In genomic region chr8:109563881-109564280, GRCm38 (mm10) we compare ENCODE assay signal across 11 mouse cellular contexts. TPM values are rescaled to one million over a fixed set of nuclear protein-coding genes. Genes with fewer than 3 reads are reported as not detected.
DNase-seq lines count a peak whose midpoint lies in the region; ATAC-seq lines count a peak whose summit lies in the region.
"Had no signal": no experiment of that assay in that cellular context is flagged by ENCODE, and none has a peak within 500 bp of the region (broad histone marks: within the 10 kb centered on the region; RNA-seq: fewer than 3 reads in every experiment).

No protein-coding gene starts in this region.

- no peak overlapping the region for H3K9ac ChIP-seq in heart, embryonic 15.5 days
- H3K9ac ChIP-seq in midbrain, embryonic 14.5 days (replicated peaks; ENCODE audit: low read length) = no peak overlapping the region
- no peak overlapping the region for H3K9ac ChIP-seq in midbrain, embryonic 16.5 days (ENCODE audit: low read depth, low read length)
- H3K9ac ChIP-seq in intestine, embryonic 16.5 days (ENCODE audit: low read depth, low read length) = no peak overlapping the region

- DNase-seq in heart, postnatal 4 days = no peak
- no peak for DNase-seq in midbrain, embryonic 14.5 days
- no peak for DNase-seq in adipocyte (ENCODE audit: low spot score)
- DNase-seq in right cerebral cortex, postnatal 36 days (ENCODE audit: low spot score in 2 of 2) = no peak

- no peaks in the 10 kb centered on the region for H3K9me3 ChIP-seq in heart, embryonic 15.5 days (replicated peaks)
- H3K9me3 ChIP-seq in midbrain, embryonic 14.5 days (ENCODE audit: control insufficient read depth, low read length) = no peaks in the 10 kb centered on the region
- no peaks in the 10 kb centered on the region for H3K9me3 ChIP-seq in midbrain, embryonic 16.5 days (replicated peaks; ENCODE audit: control insufficient read depth, low read length, poor library complexity, severe bottlenecking)
- no peaks in the 10 kb centered on the region for H3K9me3 ChIP-seq in intestine, embryonic 16.5 days (ENCODE audit: control insufficient read depth, low read length)
- H3K9me3 ChIP-seq: heart, embryonic 10.5 days; midbrain, embryonic 12.5 days had no signal

- H3K36me3 ChIP-seq in heart, embryonic 15.5 days = peaks cover 38% of the 10 kb centered on the region
- H3K36me3 ChIP-seq in midbrain, embryonic 14.5 days (ENCODE audit: control insufficient read depth, insufficient read depth, low read length) = peaks cover 39% of the 10 kb centered on the region
- H3K36me3 ChIP-seq in midbrain, embryonic 16.5 days (ENCODE audit: control insufficient read depth, insufficient read depth, low read length) = peaks cover 28% of the 10 kb centered on the region
- H3K36me3 ChIP-seq in intestine, embryonic 16.5 days (ENCODE audit: control insufficient read depth, insufficient read depth, low read length) = no peaks in the 10 kb centered on the region; the same call in 1 of the 2 replicates

- 74% methylated on average over 2 of the region's 2 CpGs for WGBS in heart, embryonic 15.5 days
- 75% methylated on average over 2 of the region's 2 CpGs for WGBS in midbrain, embryonic 14.5 days
- WGBS in midbrain, embryonic 16.5 days = 73% methylated on average over 2 of the region's 2 CpGs
- 86% methylated on average over 2 of the region's 2 CpGs for WGBS in intestine, embryonic 16.5 days

- no peak overlapping the region for H3K27ac ChIP-seq in heart, embryonic 15.5 days
- H3K27ac ChIP-seq in midbrain, embryonic 14.5 days (replicated peaks; ENCODE audit: low read depth, low read length) = no peak overlapping the region
- H3K27ac ChIP-seq in midbrain, embryonic 16.5 days (ENCODE audit: low read length) = no peak overlapping the region
- no peak overlapping the region for H3K27ac ChIP-seq in intestine, embryonic 16.5 days (ENCODE audit: low read length)
- H3K27ac ChIP-seq: midbrain, embryonic 12.5 days had no signal

- no peak for ATAC-seq in heart, embryonic 15.5 days (replicated peaks; ENCODE audit: insufficient number of reproducible peaks, insufficient read depth, low FRiP score, low read depth)
- no peak for ATAC-seq in midbrain, embryonic 14.5 days (ENCODE audit: low FRiP score, low TSS enrichment)
- no peak for ATAC-seq in midbrain, embryonic 16.5 days
- no peak for ATAC-seq in intestine, embryonic 16.5 days
- ATAC-seq in neutrophil, adult 5-6 weeks (ENCODE audit: extremely low read depth, insufficient number of reproducible peaks, low FRiP score, poor library complexity, severe bottlenecking) = peak; percentile 27; the same call in 1 of the 2 replicates

- peaks cover 13% of the 10 kb centered on the region for H3K4me1 ChIP-seq in heart, embryonic 15.5 days (replicated peaks)
- peaks cover 14% of the 10 kb centered on the region for H3K4me1 ChIP-seq in midbrain, embryonic 14.5 days (ENCODE audit: control insufficient read depth, insufficient read depth, low read length)
- H3K4me1 ChIP-seq in midbrain, embryonic 16.5 days (ENCODE audit: control insufficient read depth, insufficient read depth, low read length) = peaks cover 15% of the 10 kb centered on the region
- peaks cover 7% of the 10 kb centered on the region for H3K4me1 ChIP-seq in intestine, embryonic 16.5 days (ENCODE audit: control insufficient read depth, insufficient read depth, low read length)

- H3K4me2 ChIP-seq in heart, embryonic 15.5 days = peak overlapping the region; percentile 81; the same call in 1 of the 2 replicates
- H3K4me2 ChIP-seq in midbrain, embryonic 14.5 days (ENCODE audit: low read length) = peak overlapping the region; percentile 79; the same call in 1 of the 2 replicates
- no peak overlapping the region for H3K4me2 ChIP-seq in midbrain, embryonic 16.5 days (ENCODE audit: low read length)
- H3K4me2 ChIP-seq in intestine, embryonic 16.5 days (ENCODE audit: low read depth, low read length) = peak overlapping the region; percentile 77; the same call in 1 of the 2 replicates

- H3K27me3 ChIP-seq in heart, embryonic 15.5 days = no peaks in the 10 kb centered on the region
- H3K27me3 ChIP-seq in midbrain, embryonic 14.5 days (ENCODE audit: control insufficient read depth, insufficient read depth, low read length) = no peaks in the 10 kb centered on the region
- H3K27me3 ChIP-seq in midbrain, embryonic 16.5 days (ENCODE audit: control insufficient read depth, insufficient read depth, low read depth, low read length) = no peaks in the 10 kb centered on the region
- H3K27me3 ChIP-seq in intestine, embryonic 16.5 days (replicated peaks; ENCODE audit: control insufficient read depth, insufficient read depth, low read length) = no peaks in the 10 kb centered on the region
- H3K27me3 ChIP-seq: midbrain, embryonic 12.5 days had no signal

- H3K4me3 ChIP-seq in heart, embryonic 15.5 days = no peak overlapping the region
- no peak overlapping the region for H3K4me3 ChIP-seq in midbrain, embryonic 14.5 days (replicated peaks; ENCODE audit: low read depth, low read length)
- no peak overlapping the region for H3K4me3 ChIP-seq in midbrain, embryonic 16.5 days (ENCODE audit: low read depth, low read length)
- no peak overlapping the region for H3K4me3 ChIP-seq in intestine, embryonic 16.5 days (ENCODE audit: low read length)

RNA-seq across cellular contexts. Expression of gene Dhx38, which starts 1.8 kb away (rescaled TPM):
- polyA plus RNA-seq in heart, embryonic 15.5 days (2015; fragmentation: Nextera tagmentation; extraction: Ambion mirVana) = 11.4 and 16.4 TPM in 2 replicates
- total RNA-seq in heart, postnatal 4 days (2021) = 10 to 100 TPM; 18.7 to 19.9 TPM
- polyA plus RNA-seq in midbrain, embryonic 14.5 days (2014; fragmentation: Nextera tagmentation; extraction: Ambion mirVana) = 15.6 and 15.8 TPM in 2 replicates
- 17.9 and 18.5 TPM in 2 replicates for polyA plus RNA-seq in midbrain, embryonic 16.5 days (2015; fragmentation: Nextera tagmentation; extraction: Ambion mirVana)
- 19.9 and 21.2 TPM in 2 replicates for polyA plus RNA-seq in intestine, embryonic 16.5 days (2015; fragmentation: Nextera tagmentation; extraction: Ambion mirVana)
- total RNA-seq in neutrophil, adult 5-6 weeks (2017) = 101 and 103 TPM in 2 replicates

RNA-seq across cellular contexts. Expression of gene Txnl4b, which starts 1.8 kb away (rescaled TPM):
- polyA plus RNA-seq in heart, embryonic 15.5 days (2015; fragmentation: Nextera tagmentation; extraction: Ambion mirVana) = 16.8 and 17.9 TPM in 2 replicates
- 1 to 10 TPM; 5.6 to 6.7 TPM for total RNA-seq in heart, postnatal 4 days (2021)
- 27.6 and 33.3 TPM in 2 replicates for polyA plus RNA-seq in midbrain, embryonic 14.5 days (2014; fragmentation: Nextera tagmentation; extraction: Ambion mirVana)
- 28.0 and 28.9 TPM in 2 replicates for polyA plus RNA-seq in midbrain, embryonic 16.5 days (2015; fragmentation: Nextera tagmentation; extraction: Ambion mirVana)
- 21.4 and 22.4 TPM in 2 replicates for polyA plus RNA-seq in intestine, embryonic 16.5 days (2015; fragmentation: Nextera tagmentation; extraction: Ambion mirVana)
- total RNA-seq in neutrophil, adult 5-6 weeks (2017) = 33.9 and 37.8 TPM in 2 replicates

RNA-seq across cellular contexts. Expression of gene Hp, which starts 15.1 kb away (rescaled TPM):
- polyA plus RNA-seq in heart, embryonic 15.5 days (2015; fragmentation: Nextera tagmentation; extraction: Ambion mirVana) = 1.9 and 5.2 TPM in 2 replicates
- 1 to 10 TPM in 1 of 2 experiments, under 1 TPM in 1; 0.99 to 1.2 TPM for total RNA-seq in heart, postnatal 4 days (2021)
- not detected in 2 replicates for polyA plus RNA-seq in midbrain, embryonic 14.5 days (2014; fragmentation: Nextera tagmentation; extraction: Ambion mirVana)
- 0.17 and 0.40 TPM in 2 replicates for polyA plus RNA-seq in midbrain, embryonic 16.5 days (2015; fragmentation: Nextera tagmentation; extraction: Ambion mirVana)
- polyA plus RNA-seq in intestine, embryonic 16.5 days (2015; fragmentation: Nextera tagmentation; extraction: Ambion mirVana) = 1.9 and 2.8 TPM in 2 replicates
- total RNA-seq in neutrophil, adult 5-6 weeks (2017) = 873 and 967 TPM in 2 replicates
- total RNA-seq: layer of hippocampus, adult 18-20 months had no signal

RNA-seq across cellular contexts. Expression of gene Dhodh, which starts 44.6 kb away (rescaled TPM):
- polyA plus RNA-seq in heart, embryonic 15.5 days (2015; fragmentation: Nextera tagmentation; extraction: Ambion mirVana) = 33.7 and 39.7 TPM in 2 replicates
- 10 to 100 TPM; 19.6 to 23.1 TPM for total RNA-seq in heart, postnatal 4 days (2021)
- polyA plus RNA-seq in midbrain, embryonic 14.5 days (2014; fragmentation: Nextera tagmentation; extraction: Ambion mirVana) = 28.7 and 31.1 TPM in 2 replicates
- polyA plus RNA-seq in midbrain, embryonic 16.5 days (2015; fragmentation: Nextera tagmentation; extraction: Ambion mirVana) = 29.7 and 35.7 TPM in 2 replicates
- 40.8 and 47.9 TPM in 2 replicates for polyA plus RNA-seq in intestine, embryonic 16.5 days (2015; fragmentation: Nextera tagmentation; extraction: Ambion mirVana)
- total RNA-seq in neutrophil, adult 5-6 weeks (2017) = 15.5 and 24.2 TPM in 2 replicates

RNA-seq across cellular contexts. Expression of gene Pkd1l3, which starts 50.4 kb away (rescaled TPM):
- polyA plus RNA-seq in heart, embryonic 15.5 days (2015; fragmentation: Nextera tagmentation; extraction: Ambion mirVana) = 0.06 and 0.08 TPM in 2 replicates
- total RNA-seq in heart, postnatal 4 days (2021) = not detected
- polyA plus RNA-seq in midbrain, embryonic 14.5 days (2014; fragmentation: Nextera tagmentation; extraction: Ambion mirVana) = 0.12 TPM in 1 of 2 replicates, not detected in the other
- 0.20 and 0.52 TPM in 2 replicates for polyA plus RNA-seq in midbrain, embryonic 16.5 days (2015; fragmentation: Nextera tagmentation; extraction: Ambion mirVana)
- 0.09 and 0.31 TPM in 2 replicates for polyA plus RNA-seq in intestine, embryonic 16.5 days (2015; fragmentation: Nextera tagmentation; extraction: Ambion mirVana)
- 0.61 and 0.81 TPM in 2 replicates for total RNA-seq in neutrophil, adult 5-6 weeks (2017)
